Mouse (Mus musculus): ENCODE measurements at regions not wholly inside any gene's neighbourhood (a gene's known extent, or its start where the extent isn't known, plus 50 kb on each side); places are given as distances from the start of the nearest gene placed in this dataset.
A peak's percentile ranks its signal among the peaks of the same experiment; 100 is the strongest.

DNA sequence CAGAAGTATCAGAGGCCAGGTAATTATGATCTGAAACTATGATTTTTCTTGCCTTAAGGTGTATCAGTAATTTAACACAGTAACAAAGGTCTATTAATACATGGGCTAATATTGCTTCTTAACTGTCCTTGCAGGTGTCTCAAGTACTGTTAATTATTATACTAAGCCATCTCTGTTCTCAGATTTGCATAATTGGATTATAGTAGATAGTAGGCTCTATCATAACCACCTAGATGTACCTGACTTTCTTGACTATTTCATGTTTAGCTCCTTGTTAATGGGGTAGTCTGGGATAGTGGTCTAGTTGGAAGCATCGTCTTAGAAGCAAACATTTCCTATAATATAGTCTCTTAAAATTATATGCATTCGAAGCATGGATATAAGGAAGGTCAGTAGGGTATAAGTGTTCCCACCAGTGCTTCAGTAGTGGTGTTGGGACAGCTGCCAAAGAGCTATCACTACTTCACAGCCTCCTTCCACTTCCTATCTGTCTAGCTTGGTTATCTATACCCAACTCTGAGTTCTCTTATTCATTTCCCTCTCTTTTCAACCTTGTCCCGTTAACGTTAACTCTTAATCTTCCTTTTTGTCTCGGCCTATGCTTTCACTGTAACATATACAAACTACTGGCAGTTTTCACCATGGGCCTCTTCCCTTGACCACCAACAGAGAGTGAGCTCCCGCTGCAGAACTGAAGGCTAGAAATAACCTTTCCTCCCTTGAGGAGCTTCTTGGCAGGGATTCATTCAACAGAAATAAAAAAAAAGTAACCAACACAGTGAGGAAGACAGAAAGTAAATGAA is 630.9 kb upstream of the Lcorl start:
- no peak for ATAC-seq

DNA sequence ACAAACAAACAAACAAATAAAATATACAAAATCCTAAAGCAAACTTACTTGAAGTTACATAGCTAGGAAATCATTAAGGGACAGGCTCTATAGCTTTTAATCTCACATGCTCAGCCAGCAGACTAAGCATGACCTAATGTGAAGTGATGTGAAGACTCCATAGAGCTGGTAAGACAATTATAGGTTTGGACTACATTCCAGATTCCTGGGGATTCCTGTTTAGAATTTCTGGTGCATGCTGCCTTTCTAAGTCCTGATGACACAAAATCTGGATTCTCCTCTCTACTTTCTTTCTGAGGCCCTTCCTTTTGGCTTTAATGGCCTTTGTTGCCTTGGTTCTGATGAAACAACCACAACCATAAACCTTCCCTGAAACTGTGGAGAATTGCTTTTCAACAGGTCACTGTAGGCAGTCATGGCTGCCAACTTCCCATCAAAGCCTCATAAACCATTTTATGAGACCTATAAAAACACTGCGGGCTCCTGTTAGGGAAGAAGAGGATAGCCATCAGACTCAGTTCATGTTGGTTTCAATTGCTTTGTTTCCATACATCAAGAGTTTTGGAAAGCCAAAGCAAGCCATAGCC is 629.4 kb upstream of the Lcorl start:
- no peak for ATAC-seq

DNA sequence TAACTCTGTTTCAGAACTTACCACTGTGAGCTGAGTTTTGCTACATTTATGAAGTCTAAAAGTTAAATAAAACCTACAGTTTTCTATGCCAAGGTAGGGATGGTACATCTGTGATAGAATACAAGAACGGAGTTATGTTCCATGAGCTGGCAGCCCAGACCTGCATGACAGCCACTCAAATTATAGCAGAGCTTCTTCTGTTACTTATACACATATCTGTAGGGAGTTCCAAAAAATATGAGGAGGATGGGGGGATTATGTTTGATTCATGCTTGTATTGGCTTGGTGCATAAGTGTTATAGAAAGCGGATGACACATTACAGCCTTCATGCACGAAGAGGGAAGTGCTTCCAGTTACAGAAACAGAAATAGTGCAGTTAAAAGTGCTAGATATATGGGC is 598.9 kb upstream of the Lcorl start:
- ATAC-seq = no peak

DNA sequence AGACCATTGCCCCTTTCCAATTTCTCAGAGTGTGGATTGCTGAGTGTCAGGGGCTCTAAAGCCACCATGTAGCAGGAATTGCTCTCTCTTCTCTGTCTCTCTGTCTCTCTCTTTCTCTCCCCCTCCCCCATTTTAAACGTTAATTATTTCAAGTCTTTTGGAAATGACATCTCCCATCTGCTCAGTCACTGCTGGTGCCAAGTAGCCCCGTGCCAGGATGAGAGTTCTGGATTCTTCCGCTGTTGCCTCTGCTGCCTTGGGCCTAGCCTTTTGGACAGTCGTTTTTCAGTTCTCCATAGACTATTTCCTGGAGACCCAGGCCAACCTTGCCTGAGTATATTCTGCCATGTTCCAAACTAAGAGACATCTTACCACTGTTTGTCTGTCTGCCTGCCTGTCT is 590.9 kb upstream of the Lcorl start:
- no peak for ATAC-seq

DNA sequence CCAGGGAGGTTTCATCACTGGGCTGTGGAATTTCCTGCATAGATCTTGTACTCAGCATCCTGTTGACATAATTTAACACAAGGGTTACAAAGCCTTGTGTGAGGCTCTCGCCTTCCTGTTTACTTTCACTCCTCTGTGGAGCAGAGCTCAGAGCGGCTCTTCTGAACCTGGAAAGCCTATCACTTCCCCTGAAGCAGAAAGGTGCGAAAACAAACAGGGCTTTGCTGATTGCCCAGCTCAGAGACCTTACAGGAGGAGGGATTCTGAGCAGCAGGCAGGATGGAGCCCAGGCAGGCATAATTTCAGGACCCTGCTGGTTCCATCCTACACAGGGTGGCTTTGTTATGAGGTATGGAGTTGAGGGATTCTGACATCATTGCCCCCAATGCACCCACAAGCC is 588.4 kb upstream of the Lcorl start:
- ATAC-seq = peak; percentile 46

DNA sequence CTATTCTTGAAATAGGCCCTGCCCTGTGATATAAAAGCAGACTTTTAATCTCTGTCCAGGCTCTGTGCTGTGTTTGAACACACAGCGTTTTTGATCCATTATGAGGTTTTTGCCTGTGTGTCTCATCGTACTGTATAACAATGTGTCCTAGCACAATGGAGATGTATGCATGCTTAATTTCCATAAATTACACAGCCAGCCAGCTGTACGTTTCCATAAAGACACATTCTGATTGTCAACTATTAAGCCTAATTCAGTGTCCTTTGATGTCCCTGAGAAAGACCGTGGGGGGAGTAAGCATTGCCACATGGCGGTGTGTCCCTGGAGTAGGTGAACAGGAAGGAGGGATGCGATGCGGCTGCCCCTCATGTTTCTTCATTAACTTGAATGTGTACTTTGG is 587.7 kb upstream of the Lcorl start:
- no peak for ATAC-seq

DNA sequence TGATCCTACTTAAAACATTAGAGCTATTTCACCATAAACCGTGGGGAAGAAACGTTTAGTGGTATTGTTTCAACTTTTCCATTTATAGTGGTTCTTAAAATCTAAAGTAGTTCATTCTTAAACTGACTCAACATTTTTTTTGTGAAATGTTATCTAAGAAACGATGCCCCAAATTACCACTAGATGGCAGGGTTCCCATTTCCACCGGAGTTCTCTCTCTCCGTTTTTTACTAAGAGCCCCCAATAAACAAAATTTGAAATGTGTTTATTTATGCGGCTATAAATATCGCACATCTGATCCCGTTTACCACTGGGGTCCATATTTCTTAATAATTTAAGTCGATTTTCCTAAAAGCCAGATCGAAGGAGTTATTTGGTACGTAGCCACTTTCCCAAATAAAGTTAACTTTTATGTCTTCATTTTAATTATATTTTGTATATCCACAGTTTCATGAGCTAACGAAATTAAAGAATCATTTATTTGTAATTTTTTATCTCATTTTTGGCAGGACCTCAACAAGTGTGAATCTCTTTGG is 586.5 kb upstream of the Lcorl start:
- ATAC-seq = no peak

DNA sequence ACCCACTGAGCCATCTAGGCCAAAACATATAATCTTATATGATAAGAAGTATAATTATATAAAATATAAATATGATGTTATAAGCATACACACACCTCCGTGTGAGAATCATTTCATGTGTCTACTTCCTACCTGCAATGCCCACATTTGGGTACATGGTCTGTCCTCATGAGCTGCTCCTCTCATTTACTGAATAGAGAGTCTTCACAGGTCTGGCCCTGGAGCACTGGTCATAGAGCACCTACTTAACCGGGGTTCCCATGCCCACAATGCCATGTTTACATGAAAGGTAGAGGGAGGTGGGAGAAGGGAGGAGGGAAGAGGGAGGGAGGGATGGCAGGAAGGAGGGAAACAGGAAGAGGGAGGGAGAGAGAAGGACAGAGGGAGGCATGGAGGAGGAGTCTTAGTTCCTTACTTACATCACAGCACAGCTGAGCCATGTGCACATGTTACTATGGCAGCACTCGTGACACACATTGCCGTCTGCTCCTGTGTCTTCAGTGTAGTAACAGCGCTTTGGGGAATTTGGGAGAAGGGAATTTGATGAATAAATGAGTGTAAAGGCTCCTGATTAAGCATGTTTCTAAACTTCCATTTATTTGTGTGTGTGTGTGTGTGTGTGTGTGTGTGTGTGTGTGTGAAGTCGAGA is 585.3 kb upstream of the Lcorl start:
- no peak for ATAC-seq

DNA sequence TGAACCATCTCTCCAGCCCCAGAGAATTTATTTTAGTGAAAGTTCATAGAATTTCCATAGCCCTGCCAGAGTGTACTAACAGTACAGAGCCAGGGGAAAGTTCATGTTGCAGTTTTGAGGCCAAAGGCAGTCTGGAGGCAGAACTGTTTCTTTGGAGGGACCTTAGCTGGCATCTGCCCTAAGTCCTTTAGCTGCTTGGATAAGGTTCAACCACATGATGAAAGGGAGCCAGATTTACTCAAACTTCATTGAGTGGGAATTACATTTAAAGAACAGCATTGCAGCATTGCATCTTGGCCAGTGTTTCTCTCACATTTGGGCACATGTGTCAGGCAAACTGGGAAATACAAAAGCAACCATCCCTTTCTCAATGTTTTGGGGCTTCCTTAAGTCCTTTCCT is 584.3 kb upstream of the Lcorl start:
- ATAC-seq = no peak

DNA sequence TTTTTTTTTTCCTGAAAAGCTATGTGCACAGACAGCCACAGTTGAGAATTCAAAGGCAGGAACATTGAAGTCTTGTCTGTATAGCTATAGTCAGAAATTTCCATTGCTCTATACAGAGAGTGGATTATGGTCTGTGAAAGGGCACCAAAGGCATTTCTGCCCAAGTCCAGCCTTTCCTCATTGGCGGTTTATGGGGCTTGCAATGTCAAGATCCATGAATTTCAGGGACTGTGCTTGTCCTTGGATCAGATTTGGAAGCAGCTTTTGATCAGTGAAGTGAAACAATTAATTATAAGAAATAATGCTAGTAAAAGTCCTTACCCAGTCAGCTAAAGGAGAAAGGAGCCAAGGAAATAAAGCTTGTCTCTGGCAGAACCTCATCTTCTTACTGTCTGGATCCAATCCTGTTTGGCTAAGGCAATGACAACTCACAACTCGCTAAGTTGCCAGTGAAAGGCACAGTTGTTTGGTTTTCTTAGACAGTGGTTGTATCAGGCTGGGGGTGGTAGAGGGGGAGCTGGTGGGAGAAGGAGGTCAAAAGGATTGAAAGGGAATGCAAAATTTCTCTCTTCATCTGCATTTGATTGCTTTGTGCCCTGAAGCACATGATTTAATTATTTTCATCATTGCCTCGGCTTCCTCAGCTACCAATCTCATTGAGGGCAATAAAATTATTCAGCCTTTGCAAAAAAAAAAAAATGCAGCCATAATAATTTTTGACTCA is 574.4 kb upstream of the Lcorl start:
- no peak for ATAC-seq

DNA sequence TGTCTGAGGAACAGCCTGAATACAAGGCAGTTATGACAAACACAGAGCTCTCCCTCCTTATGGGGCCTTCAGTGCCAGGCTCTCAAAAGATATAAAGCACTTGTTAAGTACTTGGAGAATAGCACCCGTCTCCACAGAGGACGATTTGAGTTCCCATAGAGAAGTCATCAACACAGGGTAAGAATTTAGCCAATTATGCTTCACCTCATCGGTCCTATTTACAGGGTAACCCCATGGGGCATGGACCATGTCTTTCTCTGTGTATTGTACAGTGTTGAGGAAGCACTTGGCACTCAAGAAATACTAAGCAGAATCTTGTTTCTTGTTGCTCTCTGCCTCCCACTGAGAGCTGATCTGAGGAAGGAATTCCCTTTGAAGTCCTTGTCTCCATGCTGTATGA is 565.3 kb upstream of the Lcorl start:
- no peak for ATAC-seq

DNA sequence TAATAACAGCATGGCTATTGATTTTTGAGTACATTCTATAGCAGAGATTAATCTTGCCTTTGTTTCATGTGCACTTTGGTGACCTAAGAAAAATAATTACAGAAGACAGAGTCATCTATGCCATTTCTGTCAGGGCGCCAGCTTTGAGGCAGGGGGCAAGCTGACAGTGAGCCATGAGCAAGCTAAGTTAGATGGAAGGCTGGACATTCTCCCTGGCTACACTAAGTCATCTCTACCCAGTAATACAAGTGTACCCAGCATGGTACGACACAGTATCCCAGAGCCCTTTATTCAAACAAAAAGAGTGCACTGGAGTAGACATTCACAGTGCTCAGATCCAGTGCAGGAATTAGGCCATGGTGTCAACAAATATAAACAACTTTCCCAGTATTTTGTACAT is 549.6 kb upstream of the Lcorl start:
- no peak for ATAC-seq

DNA sequence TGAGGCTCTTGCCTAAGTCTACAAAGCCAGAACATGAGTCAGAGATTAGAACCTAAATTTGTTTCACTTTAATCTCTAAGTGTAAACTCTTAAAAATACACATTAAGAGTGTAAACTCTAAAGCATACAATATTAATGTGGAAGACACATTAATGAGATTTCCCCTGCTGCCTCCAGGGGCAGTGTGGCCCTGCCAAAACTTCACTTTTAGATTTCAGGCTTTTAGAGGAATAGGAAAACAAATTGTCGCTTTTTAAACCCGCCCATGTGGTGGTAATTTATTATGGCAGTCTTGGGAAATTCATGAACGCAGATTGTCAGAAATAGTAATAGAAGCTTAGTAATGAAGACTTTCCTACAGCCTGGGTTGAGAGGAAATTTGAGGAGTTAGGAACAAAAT is 549.0 kb upstream of the Lcorl start:
- no peak for ATAC-seq

DNA sequence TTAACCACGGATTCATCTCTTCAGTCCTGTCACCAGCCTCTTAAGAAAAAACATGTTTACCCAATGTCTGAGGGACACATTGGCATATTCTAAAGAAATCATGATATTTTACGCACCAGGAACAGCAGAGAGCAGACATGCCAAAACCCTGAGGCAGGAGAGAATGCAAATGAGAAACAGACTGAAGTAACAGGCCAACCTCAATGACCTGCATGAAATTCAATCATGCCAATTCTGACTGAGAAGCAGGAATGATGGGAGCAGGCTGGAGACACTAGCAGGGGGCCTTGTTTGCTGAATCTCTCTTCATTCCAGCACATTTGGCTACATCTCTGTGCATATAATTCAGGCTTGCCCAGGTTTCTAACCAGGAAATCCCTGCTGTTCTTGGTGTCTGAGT is 529.2 kb upstream of the Lcorl start:
- no peak for ATAC-seq

DNA sequence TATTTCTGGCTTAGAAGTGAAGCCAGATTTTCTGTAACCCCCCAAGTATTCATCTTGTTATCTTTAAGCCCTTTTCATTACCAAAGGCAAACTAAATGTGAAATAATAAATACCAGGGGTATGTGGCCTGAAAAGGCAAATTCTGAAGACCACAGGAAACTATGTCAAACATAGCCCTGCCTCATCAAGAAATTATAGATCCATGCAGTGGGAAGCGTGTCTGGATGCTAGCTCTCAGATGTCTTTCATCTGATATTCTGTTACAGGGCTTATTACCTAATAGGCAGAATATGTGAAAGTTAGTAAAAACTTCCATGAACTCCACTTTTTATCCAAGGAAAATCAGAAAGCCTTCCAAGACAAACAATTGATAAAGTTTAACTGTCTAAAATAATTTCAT is 509.9 kb upstream of the Lcorl start:
- ATAC-seq = no peak

DNA sequence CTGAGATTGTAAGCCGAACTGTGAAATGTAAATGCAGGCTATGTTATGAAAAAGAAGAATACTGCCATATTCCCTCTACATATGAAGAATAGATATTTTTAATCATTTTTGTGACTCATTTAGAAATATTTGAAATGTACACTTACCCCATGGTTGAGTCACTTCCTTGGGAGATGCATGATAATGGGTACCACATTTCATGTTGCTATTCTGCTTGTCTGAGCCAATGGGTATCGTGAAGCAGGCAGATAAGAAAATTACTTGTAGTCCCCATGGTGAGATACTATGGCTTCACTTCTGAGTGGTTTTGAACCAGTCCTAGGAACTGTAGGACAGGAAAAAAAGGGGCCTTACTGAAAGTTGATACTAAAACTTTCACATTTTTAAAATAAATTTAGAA is 506.2 kb upstream of the Lcorl start:
- ATAC-seq = no peak

DNA sequence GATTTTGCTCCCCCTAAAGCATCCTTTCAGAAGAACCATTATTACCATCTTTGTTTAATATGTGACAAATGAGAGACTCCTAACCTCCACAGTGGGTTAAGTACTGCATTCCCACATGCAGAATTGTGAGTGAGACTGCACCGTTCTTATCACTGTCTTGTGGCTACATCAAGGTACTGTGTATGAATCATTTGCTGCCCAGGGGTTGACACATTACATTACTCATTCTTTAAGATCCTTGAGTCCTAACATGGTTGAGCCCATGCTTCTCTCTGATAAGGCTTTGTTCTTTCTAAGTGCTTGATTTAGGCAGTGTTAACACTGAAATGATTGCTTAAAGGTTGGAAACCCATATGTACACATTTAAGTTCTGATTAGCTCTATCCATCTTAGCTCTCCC is 504.2 kb upstream of the Lcorl start:
- ATAC-seq = no peak

DNA sequence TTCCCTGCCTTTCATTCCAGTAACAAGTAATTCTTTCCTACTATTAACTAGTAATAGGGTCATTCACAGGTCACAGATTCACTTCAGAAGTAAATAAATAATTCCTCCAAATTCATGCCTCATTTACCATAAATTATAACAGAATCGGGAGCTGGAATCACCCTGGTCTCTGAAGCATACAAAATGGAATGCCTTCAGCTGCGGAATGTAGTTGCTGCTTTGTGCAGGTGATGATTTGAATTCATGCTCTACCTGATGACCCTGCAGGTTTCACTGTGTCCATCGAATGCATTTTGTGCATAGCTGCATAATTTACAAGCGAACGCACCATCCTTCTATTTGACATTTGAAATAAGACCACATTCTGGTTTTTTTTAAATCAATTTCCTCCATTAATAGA is 491.0 kb upstream of the Lcorl start:
- ATAC-seq = no peak

DNA sequence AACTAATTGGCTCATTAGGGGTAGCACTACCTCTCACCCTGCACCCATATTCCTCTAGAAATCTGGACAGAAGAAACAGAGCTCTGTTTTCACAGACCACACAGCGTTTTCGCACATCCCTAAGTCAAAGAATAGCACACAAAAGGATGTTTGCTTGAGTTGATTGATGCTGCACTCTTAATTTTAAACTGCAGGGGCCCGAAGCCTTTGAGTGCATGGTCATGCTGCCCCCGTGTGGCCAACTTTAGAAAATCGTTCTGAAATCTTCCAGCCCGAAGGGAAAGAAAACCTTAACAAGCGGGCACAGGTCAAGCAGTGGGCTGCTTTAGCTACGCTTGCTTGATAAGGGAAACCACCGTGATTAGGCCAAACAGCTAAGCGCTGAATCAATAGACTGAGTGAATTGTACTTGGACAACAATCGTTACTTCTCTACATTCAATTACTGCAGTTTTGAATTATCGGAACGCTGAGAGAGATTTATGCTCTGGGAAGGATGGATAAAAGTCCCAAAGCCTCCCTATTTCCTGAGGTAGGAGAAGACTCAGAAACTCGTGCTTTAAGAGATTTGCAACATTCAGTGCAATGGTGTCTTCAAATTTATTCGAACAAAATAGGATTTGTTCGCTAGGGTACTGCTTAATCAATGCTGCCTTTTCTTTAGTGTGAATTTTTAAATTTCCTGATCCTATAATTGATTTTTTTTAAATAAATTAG is 490.1 kb upstream of the Lcorl start:
- ATAC-seq = peak; percentile 71

DNA sequence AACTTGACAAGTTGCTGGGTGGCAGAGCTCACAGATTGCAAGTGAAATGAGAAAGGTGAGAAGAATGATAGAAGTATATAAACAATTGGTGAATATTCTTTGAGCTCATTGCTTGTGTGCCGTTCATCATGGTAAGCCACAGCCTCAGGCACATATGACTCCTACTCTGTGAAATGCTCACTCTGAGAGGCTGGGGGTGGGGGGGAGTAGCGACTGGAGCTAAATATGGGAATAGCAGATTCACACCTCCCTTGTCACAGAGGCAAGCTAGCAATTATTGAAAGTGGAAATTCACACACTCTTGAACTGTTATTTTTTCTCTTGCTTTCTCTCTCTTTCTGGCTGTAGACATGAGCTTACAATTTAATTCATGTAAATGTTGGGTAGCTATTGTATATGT is 481.0 kb upstream of the Lcorl start:
- ATAC-seq = no peak

DNA sequence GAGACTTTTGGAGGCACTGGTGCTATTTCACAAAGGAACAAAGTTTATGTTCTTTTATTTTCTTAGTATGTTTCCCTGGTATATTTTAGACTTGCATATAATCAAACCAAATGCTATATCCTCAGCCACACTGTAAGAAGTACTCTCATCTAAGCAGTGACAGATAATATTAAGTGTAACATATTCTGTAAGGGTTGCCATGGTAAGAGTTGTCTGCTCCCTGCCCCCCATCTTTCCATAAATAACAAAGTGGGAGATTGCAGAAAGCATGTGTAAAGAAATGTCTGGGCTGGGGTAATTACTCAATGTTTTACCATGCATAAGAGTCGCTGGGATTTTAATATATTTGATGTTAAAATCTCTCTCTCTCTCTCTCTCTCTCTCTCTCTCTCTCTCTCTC is 473.5 kb upstream of the Lcorl start:
- ATAC-seq = no peak
